Mouse (Mus musculus) kidney, adult 18-20 months (tissue): ENCODE measurements around the gene R3hcc1l.

Experiments used
- DNase-seq: peaks from one replicate; pipeline ENCODE4 v3.0.0; 2021

R3hcc1l gene

DNA sequence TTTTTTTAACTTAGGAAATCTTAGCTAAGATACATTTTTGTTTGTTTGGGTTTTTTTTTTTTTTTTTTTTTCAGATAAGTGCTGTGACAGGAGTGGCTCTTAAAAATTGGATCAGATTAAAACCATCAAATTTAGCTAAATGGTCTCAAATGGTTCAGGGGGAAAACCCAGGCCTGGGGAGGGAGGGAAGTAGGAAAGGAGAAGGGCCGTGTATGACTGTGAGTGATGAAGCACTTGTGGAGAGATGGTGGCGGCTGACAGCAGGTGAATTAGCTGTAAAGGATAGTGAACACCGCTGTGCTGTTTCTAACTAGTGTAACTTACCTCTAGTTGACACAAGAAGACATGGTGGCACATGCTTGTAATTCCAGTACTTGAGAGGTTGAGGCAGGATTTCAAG, 40.1 kb downstream of the R3hcc1l start:
- DNase-seq: no peak

DNA sequence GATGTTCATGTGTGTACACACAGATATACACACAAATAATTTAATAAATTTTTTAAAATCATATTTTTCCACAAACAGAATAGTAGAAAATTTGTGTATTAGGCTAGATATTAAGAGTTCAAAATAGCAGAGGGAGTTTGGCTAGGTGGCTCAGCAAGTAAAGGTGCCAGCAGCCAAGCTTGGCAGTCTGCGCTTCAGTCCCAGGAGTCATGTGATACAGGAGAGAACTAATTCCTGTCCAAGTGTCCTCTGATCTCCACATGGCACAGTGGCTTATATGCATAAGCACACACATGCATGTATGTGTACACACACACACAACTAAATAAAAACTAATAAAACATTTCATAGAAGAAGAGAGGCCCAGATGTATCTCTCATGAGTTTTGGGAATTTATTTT, 43.4 kb downstream of the R3hcc1l start:
- DNase-seq: no peak

DNA sequence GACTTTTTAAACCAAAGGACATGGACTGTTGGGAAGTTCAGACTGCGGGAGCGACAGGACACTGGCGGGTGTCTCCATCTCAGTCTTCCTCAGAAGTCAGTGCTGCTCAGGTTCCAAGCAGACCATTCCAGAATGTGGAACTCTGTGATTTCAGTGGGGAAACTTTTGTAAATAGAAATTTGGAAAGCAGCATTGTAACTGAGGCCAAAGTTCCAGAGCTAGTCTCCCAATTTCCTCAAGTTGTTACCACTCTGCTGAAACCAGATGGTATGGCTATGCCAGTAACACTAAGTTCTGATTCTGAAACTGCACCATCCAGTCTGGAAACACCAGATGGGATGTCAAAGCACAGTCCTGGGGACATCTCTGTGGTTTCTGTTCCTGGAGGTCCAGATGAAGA, 44.4 kb downstream of the R3hcc1l start:
- DNase-seq: no peak

DNA sequence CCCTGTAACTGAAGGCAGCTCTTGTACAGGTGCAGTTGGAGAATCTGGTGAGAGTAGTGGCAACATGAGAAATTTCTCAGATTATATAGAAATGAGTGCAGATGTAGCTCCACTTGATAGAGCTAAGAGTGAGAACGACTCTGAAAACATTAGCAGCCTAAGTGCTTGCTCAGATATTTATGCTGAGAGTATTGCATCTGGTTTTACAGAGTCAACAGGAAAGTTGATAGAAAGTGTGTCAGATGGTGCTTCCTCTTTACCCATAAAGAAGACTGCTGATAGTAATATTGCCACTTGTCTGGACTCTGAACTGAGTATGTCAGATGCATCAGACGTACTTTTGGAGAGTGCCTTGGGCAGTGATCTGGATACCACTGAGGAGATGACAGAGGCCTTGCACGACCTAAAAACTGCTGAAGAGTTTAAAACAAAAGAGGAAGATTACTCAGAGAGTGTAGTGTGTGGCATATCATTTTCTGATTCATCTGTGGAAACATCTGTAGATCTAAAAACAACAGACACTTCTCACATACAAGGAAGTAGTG, 45.2 kb downstream of the R3hcc1l start:
- no peak for DNase-seq

DNA sequence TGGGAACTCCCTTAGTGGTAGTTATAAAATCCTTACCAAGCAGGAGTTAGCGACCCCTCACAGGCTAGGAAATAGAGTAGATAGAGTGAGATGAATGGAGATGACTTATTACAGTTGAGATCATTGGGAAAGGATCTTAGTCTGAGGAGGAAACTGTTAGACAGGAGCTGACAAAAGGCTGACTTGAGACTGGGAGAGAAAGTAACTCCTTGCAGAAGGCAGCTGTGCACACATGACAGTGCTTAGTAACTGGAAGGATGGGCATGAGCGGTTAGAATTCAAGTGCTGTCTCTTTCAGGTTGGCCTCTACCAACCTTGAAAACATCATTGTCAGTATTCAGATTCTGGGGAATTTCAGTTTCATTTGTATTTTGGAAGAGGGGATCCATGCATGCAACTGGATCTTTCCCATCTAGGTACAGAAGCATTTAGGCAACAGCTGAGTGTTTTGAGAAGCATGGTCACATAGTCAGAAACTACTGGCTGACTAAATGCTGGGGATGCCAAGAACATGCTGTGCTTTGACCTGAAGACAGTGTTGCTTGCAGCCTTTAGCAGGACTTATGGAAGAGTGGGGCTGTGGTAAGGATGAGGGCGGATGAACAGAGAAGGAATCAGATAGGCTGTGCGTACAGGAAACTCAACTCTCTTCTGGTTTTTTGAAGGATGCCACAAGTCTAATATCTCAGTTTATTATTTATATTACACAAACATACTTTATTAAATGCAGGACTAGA, 47.9 kb downstream of the R3hcc1l start:
- DNase-seq: no peak

DNA sequence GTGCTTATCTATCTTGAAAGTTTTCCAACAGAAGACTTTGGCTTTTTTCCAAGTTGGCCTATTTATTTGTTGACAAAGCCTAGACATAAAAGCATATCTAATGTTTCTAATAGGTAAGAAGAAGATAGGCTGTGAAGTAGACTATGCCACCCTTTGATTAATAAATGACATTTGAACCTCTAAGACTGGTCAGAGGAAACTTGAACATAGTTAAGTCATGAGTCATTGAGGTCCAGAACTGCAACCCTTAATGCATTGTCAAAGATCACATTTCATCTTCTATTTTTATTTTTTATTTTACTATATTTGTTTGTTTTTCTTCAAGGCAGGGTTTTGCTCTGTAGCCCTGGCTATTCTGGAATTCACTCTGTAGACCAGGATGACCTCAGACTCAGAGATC, 48.5 kb downstream of the R3hcc1l start:
- no peak for DNase-seq

DNA sequence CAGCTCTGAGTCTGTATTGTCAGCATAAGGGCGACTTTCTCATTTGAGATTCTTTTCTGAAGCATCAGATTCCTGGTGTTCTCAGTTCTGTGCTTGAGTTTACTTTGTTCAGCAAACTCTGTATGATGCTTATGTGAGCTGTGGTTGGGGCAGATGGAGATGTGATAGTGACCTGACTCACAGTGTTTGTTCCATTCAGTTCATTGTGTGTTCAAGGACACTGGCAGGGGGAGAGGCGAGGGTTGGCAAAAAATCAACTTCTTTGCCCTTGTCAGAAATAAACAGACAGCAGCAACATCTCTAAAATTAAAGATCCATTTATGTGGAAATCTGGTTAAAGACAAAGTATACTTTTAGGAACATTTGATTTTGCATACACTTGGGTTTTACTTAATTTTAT, 50.5 kb downstream of the R3hcc1l start:
- no peak for DNase-seq

DNA sequence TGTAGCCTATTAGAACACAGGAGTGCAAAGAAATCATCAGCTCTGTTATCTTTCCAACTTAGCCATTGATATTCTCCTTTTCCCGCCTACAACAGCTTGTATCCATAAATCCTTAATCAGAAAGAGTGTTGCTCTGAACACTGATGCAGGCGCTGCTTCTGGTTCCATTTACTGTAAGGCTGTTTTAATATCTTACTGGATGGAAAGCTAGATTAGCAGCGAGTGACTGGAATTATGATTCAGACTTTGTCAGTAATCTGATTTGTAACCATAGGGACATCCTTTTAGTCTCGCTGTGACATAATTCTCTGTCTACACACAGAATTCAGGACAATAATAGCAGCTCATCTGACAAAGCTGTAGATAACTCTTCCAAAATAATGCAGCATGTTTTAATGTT, 52.7 kb downstream of the R3hcc1l start:
- DNase-seq: no peak

DNA sequence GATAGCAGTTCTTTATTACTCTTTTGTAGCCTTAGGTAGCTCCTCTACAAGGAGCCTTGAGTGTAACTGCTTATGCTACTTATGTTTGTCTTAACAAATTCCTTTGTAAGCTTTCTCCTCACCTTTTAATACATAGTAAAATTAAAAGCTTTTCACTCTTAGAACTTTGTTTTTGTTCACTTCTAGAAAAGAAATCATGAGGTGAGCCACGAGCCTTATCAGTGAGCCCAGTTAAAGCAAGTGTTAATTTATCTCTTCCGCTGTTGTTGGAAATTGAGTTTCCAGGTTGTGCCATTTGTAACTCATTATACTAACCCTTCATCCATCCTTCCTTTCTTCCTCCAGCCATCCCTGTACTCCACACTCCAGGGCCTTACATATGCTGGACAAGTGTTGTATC, 56.8 kb downstream of the R3hcc1l start:
- DNase-seq: no peak

DNA sequence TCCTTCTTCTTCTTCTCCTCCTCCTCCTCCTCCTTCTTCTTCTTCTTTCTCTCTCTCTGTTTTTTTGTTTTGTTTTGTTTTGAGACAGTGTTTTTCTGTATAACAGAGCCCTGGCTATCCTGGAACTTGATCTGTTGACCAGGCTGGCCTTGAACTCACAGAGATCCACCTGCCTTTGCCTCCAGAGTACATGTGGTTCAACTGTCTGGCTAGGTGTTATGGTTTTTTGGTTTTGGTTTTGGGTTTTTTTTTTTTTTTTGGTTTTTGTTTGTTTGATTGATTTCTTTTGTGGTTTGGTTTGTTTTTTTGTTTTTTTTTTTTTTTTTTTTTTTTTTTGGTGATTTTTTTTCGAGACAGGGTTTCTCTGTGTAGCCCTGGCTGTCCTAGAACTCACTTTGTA, 58.3 kb downstream of the R3hcc1l start:
- no peak for DNase-seq

DNA sequence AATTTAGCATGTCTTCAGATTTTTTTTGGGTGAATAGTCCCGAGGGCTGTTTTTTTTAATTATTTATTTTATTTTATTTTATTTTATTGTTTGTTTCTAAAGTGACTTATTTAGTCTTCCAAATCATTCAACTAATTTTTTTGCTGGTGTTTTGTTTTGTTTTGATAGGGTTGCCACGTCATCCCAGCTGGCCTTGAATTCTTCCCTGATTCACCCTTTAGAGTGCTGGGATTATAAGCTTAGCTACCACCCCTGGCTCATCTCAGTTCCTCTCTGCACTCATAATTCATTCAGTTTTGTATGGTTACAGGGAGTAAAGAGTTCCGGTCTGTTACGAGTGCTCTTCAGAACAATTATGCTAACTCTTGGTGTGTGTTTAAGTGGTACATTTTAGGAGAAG, 60.1 kb downstream of the R3hcc1l start:
- no peak for DNase-seq

DNA sequence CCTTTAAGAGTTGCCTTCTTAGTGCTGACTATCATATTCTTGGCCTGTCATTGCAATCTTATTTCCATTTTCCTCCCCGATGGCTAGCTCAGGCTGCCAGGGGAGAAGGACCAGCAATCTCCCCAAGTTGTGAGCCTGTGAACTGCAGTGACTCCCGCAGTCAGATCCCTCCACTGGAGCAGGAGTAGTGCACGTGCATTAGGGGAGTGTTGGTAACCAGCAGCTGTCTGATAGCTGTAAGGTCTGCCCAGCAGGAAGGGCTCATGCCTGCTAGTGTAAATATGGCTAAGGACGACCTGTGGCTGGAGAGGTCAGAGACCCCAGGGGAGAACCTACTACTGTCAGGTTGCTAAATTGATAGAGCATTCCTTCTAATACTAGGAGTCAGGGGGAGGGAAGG, 62.1 kb downstream of the R3hcc1l start:
- no peak for DNase-seq

DNA sequence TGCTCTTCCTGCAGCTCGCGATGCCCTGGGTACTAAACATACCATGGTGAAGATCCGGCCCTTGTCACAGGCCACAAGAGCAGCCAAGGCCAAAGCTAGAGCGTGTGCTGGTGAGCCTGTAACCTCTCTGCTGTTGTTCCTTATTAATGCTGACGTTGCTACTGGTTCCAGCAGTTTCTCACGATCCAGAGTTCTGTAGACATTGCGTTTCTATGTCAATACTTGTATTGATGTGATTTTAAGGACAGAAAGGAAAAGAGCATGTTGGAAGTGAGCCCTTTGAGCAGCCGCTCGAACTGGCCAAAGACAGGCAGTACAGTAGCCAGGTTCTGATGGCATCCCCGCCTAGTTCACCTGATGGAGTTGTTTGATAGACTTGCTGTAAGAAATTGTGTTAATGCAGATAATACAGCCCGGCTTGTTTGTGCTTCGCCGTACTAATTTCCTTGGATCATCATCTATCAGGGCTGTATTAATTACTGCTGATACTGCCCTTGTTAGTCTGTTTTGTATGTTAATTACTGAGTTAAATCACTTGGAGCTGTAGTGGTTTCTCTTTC, 64.3 kb downstream of the R3hcc1l start:
- DNase-seq: no peak

DNA sequence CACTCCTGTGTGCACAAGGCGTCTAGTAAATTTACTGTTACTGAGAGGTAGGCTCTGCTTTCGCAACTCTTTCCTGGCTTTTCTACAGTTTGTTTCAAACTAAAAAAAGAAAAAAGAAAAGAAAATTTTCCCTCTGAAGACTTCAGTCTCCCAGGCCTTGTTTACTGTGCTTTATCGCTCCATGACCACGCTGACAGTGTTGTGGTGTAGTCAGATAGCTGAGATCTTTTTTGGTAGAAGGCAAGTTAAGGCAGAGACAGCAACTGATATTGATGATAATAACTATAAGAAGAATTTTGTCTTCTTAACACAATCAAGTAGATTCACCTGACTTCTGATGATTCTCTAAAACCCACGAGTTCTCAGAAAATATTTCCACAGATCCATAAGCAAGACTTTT, 65.1 kb downstream of the R3hcc1l start:
- no peak for DNase-seq

DNA sequence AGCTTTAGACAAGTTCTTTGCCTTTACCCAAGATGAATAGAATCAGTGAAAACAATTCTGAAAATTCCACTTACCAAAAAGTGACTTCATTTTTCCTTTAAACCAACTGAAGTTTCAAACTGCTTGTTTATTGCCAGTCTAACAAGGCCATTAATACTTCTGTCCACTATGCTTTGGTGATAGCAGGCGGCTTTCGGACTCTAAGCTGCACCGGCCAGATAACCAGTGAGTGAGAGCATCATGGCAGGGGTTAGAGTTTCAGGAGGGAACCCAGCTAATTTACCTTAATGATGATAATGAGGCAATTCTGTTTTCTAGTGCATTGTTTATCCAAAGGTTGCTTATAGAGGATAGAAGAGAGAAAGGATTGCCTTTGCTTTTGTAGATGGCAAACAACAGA, 65.6 kb downstream of the R3hcc1l start:
- no peak for DNase-seq

DNA sequence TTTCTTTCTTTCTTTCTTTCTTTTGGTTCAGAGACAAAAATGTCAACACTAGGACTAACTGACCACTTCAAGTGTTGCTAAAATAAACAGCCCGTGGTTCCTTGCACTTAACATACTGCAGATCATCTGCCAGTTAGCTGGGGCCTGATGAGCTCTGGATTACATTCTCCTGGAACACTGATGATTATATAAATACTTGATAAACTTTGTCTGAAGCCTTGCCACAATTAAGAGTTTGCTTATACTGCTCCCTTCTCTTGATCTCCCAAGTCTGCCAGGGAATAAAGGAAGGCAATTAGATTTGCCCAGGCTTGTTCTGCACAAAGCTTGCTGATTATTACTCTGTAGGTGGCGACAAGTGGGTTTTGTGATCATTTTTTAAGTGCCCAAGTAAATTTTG, 69.1 kb downstream of the R3hcc1l start:
- no peak for DNase-seq

DNA sequence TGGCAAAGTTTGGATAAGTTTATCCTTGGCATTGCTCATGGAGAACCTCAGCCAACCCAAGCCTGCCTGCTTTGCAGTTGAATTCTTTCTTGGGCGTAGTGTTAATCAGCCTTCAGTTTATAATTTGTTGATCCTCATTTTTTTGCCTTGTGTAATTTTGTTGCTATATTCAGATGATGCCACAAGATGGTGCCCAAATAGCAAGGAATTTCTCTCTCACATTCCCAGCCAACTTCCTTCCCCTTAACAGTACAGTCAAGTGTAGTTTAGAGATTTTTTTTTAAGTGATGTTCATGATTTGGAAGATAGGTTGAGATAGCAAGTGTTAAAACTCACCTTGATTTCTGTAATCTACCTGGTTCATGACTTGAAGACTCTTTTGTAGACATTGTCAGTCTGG, 70.7 kb downstream of the R3hcc1l start:
- no peak for DNase-seq

DNA sequence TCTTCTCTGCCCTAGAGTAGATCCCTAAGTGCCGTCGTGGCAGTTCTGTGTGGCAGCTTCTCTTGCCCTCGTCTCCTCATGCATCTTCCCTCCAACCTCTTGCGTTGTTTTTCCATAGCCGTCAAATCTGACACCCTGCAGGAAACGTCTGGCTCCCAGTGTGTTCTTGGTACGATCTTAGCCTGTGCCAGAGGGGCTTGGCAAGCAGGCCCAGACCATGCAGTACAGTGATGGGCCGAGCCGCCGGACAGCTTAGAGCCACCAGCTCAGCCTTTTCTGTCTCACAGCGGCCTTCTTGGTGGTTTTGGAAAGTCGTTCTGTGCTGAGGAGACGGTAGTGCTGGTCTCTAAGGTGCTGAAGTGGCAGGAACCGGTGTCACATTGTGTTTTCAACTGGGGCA, 73.0 kb downstream of the R3hcc1l start:
- DNase-seq: peak; percentile 2

DNA sequence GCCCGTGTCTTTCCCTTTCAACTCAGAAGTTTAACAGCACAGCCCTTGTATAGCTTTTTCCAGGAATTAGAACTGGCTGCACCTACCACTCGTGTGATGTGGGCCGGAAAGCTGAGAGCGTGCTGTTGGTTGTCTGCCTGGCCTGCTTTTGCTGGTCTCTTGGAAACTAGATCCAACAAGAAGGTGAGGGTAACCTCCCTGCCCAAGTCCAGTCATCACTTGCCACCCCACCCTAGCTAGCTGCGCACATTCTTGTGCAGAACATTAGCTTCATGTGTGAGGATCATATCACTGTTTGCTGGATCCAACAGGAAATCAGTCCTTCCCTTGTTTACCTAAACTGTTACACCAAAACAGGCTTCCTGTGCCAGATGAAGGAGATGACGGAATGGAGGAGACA, 74.9 kb downstream of the R3hcc1l start:
- DNase-seq: no peak

DNA sequence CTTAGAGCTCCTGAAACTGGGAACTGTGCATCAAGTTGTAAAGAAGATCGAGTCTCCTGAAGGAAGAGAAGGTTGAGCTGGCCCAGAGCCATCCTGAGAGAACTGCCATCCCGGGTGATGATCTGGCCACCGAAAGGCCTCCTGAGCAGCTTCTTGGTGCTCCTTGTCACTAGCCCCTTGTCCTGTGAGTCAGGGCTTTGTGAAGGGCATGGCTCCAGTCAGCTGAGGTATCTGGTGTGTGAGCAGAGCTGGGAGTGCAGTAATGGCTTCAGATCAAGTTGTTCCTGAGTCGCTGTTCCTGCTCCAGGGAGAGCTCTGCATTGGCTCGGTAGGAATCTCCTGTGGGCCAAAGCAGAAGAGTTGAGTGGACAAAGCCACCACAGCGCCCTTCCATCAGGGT, 76.5 kb downstream of the R3hcc1l start:
- no peak for DNase-seq

DNA sequence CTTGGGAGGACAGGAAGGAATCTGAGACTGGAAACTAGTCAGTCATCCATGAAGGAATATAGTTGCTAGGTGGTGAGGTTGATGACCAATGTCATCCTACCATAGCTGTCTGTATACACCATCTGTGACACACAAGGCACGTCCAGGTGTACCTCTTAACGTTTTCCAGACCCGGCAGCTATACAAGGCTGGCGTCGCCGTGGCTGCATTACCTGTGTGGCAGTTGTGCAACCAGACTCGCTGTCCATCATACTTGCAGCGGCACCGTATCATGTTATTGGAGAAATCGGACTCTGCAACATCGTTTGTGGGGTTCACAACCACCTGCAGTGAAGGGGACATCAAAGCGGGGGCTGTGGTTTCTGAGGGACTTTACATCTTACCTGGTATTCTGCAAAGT, 78.7 kb downstream of the R3hcc1l start:
- DNase-seq: no peak

DNA sequence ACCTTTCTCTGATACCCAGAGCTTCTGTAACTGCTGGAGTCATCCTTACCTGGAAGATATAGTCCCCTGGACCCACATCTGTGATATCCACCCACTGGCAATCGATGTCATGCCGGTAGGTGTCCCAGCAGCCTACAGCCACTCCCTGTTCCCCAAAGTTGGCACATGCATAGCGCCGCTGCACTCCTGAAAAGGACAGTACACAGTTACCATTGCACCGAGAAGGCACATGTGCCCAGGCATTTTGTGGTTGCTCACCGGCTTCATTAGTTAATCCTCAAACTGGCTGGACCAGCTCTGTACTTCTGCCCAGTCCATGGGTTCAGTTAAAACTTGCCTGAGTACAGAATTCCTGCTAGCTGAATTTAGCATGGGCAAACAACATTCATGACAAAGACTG, 79.3 kb downstream of the R3hcc1l start:
- DNase-seq: no peak

DNA sequence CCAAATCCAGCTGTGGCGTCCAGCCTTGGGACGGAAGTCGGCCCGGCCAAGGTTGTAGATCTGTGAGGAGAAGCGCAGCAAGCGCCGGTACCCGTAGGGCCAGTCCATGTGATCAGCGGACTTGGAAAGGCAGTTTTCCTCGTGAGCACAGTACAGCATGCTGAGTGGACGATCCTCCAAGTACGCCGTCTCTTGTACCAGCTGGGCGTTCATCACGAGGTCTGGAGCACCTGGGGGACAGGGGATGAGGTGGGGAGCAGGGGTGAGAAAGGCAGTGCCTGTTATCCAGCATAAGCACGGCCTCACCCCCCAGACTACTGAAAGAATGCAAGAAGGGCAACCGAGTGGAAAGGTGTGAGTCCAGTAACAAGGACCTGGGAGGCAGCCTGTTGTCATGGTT, 81.3 kb downstream of the R3hcc1l start:
- DNase-seq: peak; percentile 59

DNA sequence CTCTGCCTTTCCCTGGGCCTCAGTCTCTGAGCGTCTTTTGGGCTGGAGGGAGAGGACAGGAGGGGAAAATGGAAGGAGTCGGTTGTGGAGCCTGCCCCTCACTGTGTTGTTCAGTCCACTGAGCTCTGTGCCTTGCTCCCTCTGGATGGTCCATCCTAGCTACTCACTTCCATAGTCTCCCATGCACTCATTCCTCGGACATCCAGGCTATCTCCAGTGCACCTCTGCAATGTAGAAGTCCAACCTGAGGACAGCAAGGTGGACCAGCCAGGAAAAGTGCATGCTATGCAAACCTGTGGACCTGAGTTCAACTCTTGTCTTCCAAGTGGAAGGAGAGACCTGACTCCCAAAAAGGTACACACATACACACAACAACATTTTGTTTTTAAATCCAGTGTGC, 82.0 kb downstream of the R3hcc1l start:
- no peak for DNase-seq

DNA sequence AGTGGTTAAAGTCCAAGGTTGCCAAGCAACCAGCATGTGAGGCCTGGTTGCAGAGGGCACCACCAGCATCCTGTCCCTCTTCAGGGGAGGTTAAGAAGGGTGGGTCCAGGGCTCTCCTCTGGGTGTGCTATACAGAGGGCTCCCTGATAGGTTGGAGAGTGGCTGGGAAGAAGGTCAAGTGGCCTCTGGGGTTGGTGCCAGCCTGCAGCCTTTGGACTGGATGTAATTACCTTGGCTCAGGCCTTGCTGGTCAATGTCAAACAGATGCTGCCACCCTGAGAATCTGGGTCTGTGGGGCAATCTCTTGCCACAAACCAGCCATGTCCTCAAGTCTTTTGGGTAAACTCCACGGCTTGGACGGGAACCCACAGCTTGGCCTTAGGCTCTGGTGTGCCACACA, 82.9 kb downstream of the R3hcc1l start:
- DNase-seq: peak; percentile 65
